Mouse (Mus musculus) 416B (cell line): ENCODE data around the gene Btc.
A peak's percentile ranks its signal among the peaks of the same experiment; 100 is the strongest.

Source experiments
- DNase-seq: peaks from one replicate; pipeline ENCODE4 v3.0.0; 2011; ENCODE audit warnings: low read depth

The Btc gene

GRCm38 (mm10) chr5:91402339-91403211, at the start of gene Btc:
TSS of gene Btc (minus strand) at chr5:91402994.
- peak; percentile 54 for DNase-seq

GRCm38 (mm10) chr5:91444981-91445517, 42.3 kb upstream of the Btc start:
- DNase-seq, result no peak

- no peak for DNase-seq
These were observed 33.8 kb upstream of the Btc start for GRCm38 (mm10) chr5:91436563-91436962.

- no peak for DNase-seq
These were observed 32.2 kb upstream of the Btc start for GRCm38 (mm10) chr5:91434723-91435658.

- no peak for DNase-seq
These were observed 25.8 kb upstream of the Btc start for GRCm38 (mm10) chr5:91428547-91428946.

- no peak for DNase-seq
These were observed 11.0 kb upstream of the Btc start for GRCm38 (mm10) chr5:91413814-91414213.

- DNase-seq, result no peak
These were observed 1.5 kb upstream of the Btc start for GRCm38 (mm10) chr5:91404263-91404662.

- no peak for DNase-seq
These were observed 487 bp upstream of the Btc start for GRCm38 (mm10) chr5:91403281-91403680.

- DNase-seq, result peak; percentile 4
These were observed 2.2 kb downstream of the Btc start for GRCm38 (mm10) chr5:91400493-91401096.

GRCm38 (mm10) chr5:91375467-91375866, 27.3 kb downstream of the Btc start:
- DNase-seq, result no peak

GRCm38 (mm10) chr5:91368061-91368565, 34.7 kb downstream of the Btc start:
- DNase-seq, result no peak

- no peak for DNase-seq
These were observed 35.9 kb downstream of the Btc start for GRCm38 (mm10) chr5:91366925-91367324.

GRCm38 (mm10) chr5:91363274-91363991, 39.4 kb downstream of the Btc start:
- no peak for DNase-seq

- DNase-seq, result no peak
These were observed 50.1 kb downstream of the Btc start for GRCm38 (mm10) chr5:91352645-91353044.

- no peak for DNase-seq
These were observed 57.1 kb downstream of the Btc start for GRCm38 (mm10) chr5:91345681-91346080.

- no peak for DNase-seq
These were observed 57.7 kb downstream of the Btc start for GRCm38 (mm10) chr5:91345064-91345463.

GRCm38 (mm10) chr5:91341981-91342760, 60.6 kb downstream of the Btc start:
- DNase-seq, result no peak

- no peak for DNase-seq
These were observed 68.6 kb downstream of the Btc start for GRCm38 (mm10) chr5:91334227-91334626.

GRCm38 (mm10) chr5:91332079-91332865, 70.5 kb downstream of the Btc start:
- peak; percentile 3 for DNase-seq

GRCm38 (mm10) chr5:91321840-91322239, 81.0 kb downstream of the Btc start:
- DNase-seq, result no peak
